Mouse (Mus musculus): ENCODE data around the gene Ndufb3. TPM values are rescaled to one million over a fixed set of nuclear protein-coding genes. Genes with fewer than 3 reads are reported as not detected.
"Not testable (repeated sequence)": the region's sequence is repeated elsewhere in the genome, so short reads cannot be mapped to it uniquely, and the experiment has no call there.

Ndufb3 gene
- polyA plus RNA-seq, 1 experiment from 2014 or later = 153 TPM

GRCm38 (mm10) chr1:58585373-58586170, 612 bp upstream of the Ndufb3 start:
- no peaks in the 10 kb centered on the region for H3K27me3 ChIP-seq
- WGBS = 6% methylated on average over 36 of the region's 36 CpGs
- peak overlapping the region; percentile 74 for H3K4me3 ChIP-seq
- H3K9ac ChIP-seq = peak overlapping the region; percentile 78
- H3K4me1 ChIP-seq = peaks cover 9% of the 10 kb centered on the region; the same call in 1 of the 2 replicates
- no peaks in the 10 kb centered on the region for H3K36me3 ChIP-seq
- no peak overlapping the region for H3K27ac ChIP-seq
- no peaks in the 10 kb centered on the region for H3K9me3 ChIP-seq
- peak; percentile 59; the same call in 1 of the 2 replicates for ATAC-seq (ENCODE audit: insufficient number of reproducible peaks, insufficient read depth, low FRiP score, low TSS enrichment)
- peak overlapping the region; percentile 74 for H3K4me2 ChIP-seq (replicated peaks)

- H3K27me3 ChIP-seq = no peaks in the 10 kb centered on the region
- H3K9me3 ChIP-seq = no peaks in the 10 kb centered on the region
- H3K4me2 ChIP-seq (replicated peaks) = peak overlapping the region; percentile 74
- 74% methylated on average over 1 of the region's 1 CpGs for whole genome bisulfite sequencing
- H3K4me3 ChIP-seq = 0 out of 2 replicates have a peak overlapping the region, but pooled peaks have one; percentile 74
- no peak overlapping the region for H3K27ac ChIP-seq
- peaks cover 7% of the 10 kb centered on the region; the same call in 1 of the 2 replicates for H3K36me3 ChIP-seq
- no peak for ATAC-seq (ENCODE audit: insufficient number of reproducible peaks, insufficient read depth, low FRiP score, low TSS enrichment)
- peaks cover 9% of the 10 kb centered on the region; the same call in 1 of the 2 replicates for H3K4me1 ChIP-seq
- no peak overlapping the region for H3K9ac ChIP-seq
Observed at GRCm38 (mm10) chr1:58587491-58587890, 1.3 kb downstream of the Ndufb3 start.

GRCm38 (mm10) chr1:58602681-58603080, 16.5 kb downstream of the Ndufb3 start:
- 83% methylated on average over 4 of the region's 4 CpGs for whole genome bisulfite sequencing
- H3K4me3 ChIP-seq = no peak overlapping the region
- H3K27me3 ChIP-seq = no peaks in the 10 kb centered on the region
- H3K4me1 ChIP-seq = no peaks in the 10 kb centered on the region
- no peak for ATAC-seq (ENCODE audit: insufficient number of reproducible peaks, insufficient read depth, low FRiP score, low TSS enrichment)
- no peak overlapping the region for H3K4me2 ChIP-seq (replicated peaks)
- no peaks in the 10 kb centered on the region for H3K36me3 ChIP-seq
- H3K9ac ChIP-seq = no peak overlapping the region
- no peak overlapping the region for H3K27ac ChIP-seq
- no peaks in the 10 kb centered on the region for H3K9me3 ChIP-seq

GRCm38 (mm10) chr1:58603738-58604137, 17.6 kb downstream of the Ndufb3 start:
- Histone ChIP-seq H3K36me3 (no peaks in the 10 kb centered on the region), H3K4me2 (replicated peaks) (no peak overlapping the region), H3K27me3 (no peaks in the 10 kb centered on the region), H3K9ac (no peak overlapping the region), H3K4me3 (no peak overlapping the region), H3K4me1 (no peaks in the 10 kb centered on the region), H3K9me3 (no peaks in the 10 kb centered on the region), H3K27ac (no peak overlapping the region)
- WGBS = 63% methylated on average over 4 of the region's 4 CpGs
- ATAC-seq (ENCODE audit: insufficient number of reproducible peaks, insufficient read depth, low FRiP score, low TSS enrichment) = no peak

- H3K4me1 ChIP-seq; H3K36me3 ChIP-seq; H3K4me2 ChIP-seq (replicated peaks); H3K4me3 ChIP-seq; H3K27me3 ChIP-seq; ATAC-seq (ENCODE audit: insufficient number of reproducible peaks, insufficient read depth, low FRiP score, low TSS enrichment); H3K27ac ChIP-seq; H3K9ac ChIP-seq; H3K9me3 ChIP-seq: not testable (repeated sequence)
- 87% methylated on average over 5 of the region's 5 CpGs for WGBS
Observed at GRCm38 (mm10) chr1:58609591-58609990, 23.4 kb downstream of the Ndufb3 start.

GRCm38 (mm10) chr1:58610166-58610565, 24.0 kb downstream of the Ndufb3 start:
- WGBS = 72% methylated on average over 1 of the region's 1 CpGs
- Histone ChIP-seq H3K9ac (no peak overlapping the region), H3K4me1 (no peaks in the 10 kb centered on the region), H3K9me3 (no peaks in the 10 kb centered on the region), H3K27ac (no peak overlapping the region), H3K36me3 (no peaks in the 10 kb centered on the region), H3K27me3 (no peaks in the 10 kb centered on the region), H3K4me2 (replicated peaks) (no peak overlapping the region), H3K4me3 (no peak overlapping the region)
- ATAC-seq (ENCODE audit: insufficient number of reproducible peaks, insufficient read depth, low FRiP score, low TSS enrichment) = no peak

GRCm38 (mm10) chr1:58610611-58611010, 24.4 kb downstream of the Ndufb3 start:
- ATAC-seq (ENCODE audit: insufficient number of reproducible peaks, insufficient read depth, low FRiP score, low TSS enrichment) = no peak
- whole genome bisulfite sequencing = 49% methylated on average over 1 of the region's 1 CpGs

GRCm38 (mm10) chr1:58613786-58614185, 27.6 kb downstream of the Ndufb3 start:
- WGBS = 81% methylated on average over 6 of the region's 6 CpGs
- no peaks in the 10 kb centered on the region for H3K4me1 ChIP-seq
- no peaks in the 10 kb centered on the region for H3K27me3 ChIP-seq
- no peak overlapping the region for H3K4me2 ChIP-seq (replicated peaks)
- ATAC-seq (ENCODE audit: insufficient number of reproducible peaks, insufficient read depth, low FRiP score, low TSS enrichment) = no peak
- H3K4me3 ChIP-seq = no peak overlapping the region
- no peak overlapping the region for H3K27ac ChIP-seq
- no peak overlapping the region for H3K9ac ChIP-seq
- no peaks in the 10 kb centered on the region for H3K36me3 ChIP-seq
- H3K9me3 ChIP-seq = no peaks in the 10 kb centered on the region

More at GRCm38 (mm10) chr1:58610611-58611010, 24.4 kb downstream of the Ndufb3 start:
- H3K27ac ChIP-seq = no peak overlapping the region
- no peak overlapping the region for H3K4me3 ChIP-seq
- H3K4me1 ChIP-seq = no peaks in the 10 kb centered on the region
- H3K9me3 ChIP-seq = no peaks in the 10 kb centered on the region
- no peaks in the 10 kb centered on the region for H3K36me3 ChIP-seq
- no peaks in the 10 kb centered on the region for H3K27me3 ChIP-seq
- H3K4me2 ChIP-seq (replicated peaks) = no peak overlapping the region
- H3K9ac ChIP-seq = no peak overlapping the region

- ATAC-seq (ENCODE audit: insufficient number of reproducible peaks, insufficient read depth, low FRiP score, low TSS enrichment) = no peak
- no peaks in the 10 kb centered on the region for H3K27me3 ChIP-seq
- H3K9me3 ChIP-seq = no peaks in the 10 kb centered on the region
- WGBS = 62% methylated on average over 3 of the region's 3 CpGs
- no peaks in the 10 kb centered on the region for H3K36me3 ChIP-seq
- H3K4me1 ChIP-seq = no peaks in the 10 kb centered on the region
- no peak overlapping the region for H3K4me2 ChIP-seq (replicated peaks)
- H3K27ac ChIP-seq = no peak overlapping the region
- no peak overlapping the region for H3K9ac ChIP-seq
- H3K4me3 ChIP-seq = no peak overlapping the region
Observed at GRCm38 (mm10) chr1:58614424-58614823, 28.2 kb downstream of the Ndufb3 start.

- Histone ChIP-seq H3K9ac (no peak overlapping the region), H3K36me3 (no peaks in the 10 kb centered on the region), H3K4me2 (replicated peaks) (no peak overlapping the region), H3K4me1 (no peaks in the 10 kb centered on the region), H3K9me3 (no peaks in the 10 kb centered on the region), H3K4me3 (no peak overlapping the region), H3K27me3 (no peaks in the 10 kb centered on the region), H3K27ac (no peak overlapping the region)
- ATAC-seq (ENCODE audit: insufficient number of reproducible peaks, insufficient read depth, low FRiP score, low TSS enrichment) = no peak
- WGBS = 88% methylated on average over 4 of the region's 4 CpGs
Observed at GRCm38 (mm10) chr1:58615146-58615545, 29.0 kb downstream of the Ndufb3 start.

GRCm38 (mm10) chr1:58616176-58616575, 30.0 kb downstream of the Ndufb3 start:
- Histone ChIP-seq H3K9ac (no peak overlapping the region), H3K4me3 (no peak overlapping the region), H3K9me3 (no peaks in the 10 kb centered on the region), H3K4me2 (replicated peaks) (no peak overlapping the region), H3K27me3 (no peaks in the 10 kb centered on the region), H3K4me1 (no peaks in the 10 kb centered on the region), H3K27ac (no peak overlapping the region), H3K36me3 (no peaks in the 10 kb centered on the region)
- no peak for ATAC-seq (ENCODE audit: insufficient number of reproducible peaks, insufficient read depth, low FRiP score, low TSS enrichment)
- WGBS = 69% methylated on average over 3 of the region's 3 CpGs

- 66% methylated on average over 5 of the region's 5 CpGs for WGBS
- ATAC-seq (ENCODE audit: insufficient number of reproducible peaks, insufficient read depth, low FRiP score, low TSS enrichment) = no peak
- no peak overlapping the region for H3K9ac ChIP-seq
Observed at GRCm38 (mm10) chr1:58617076-58617475, 30.9 kb downstream of the Ndufb3 start.

More at GRCm38 (mm10) chr1:58617076-58617475, 30.9 kb downstream of the Ndufb3 start:
- Histone ChIP-seq H3K4me1 (no peaks in the 10 kb centered on the region), H3K27me3 (no peaks in the 10 kb centered on the region), H3K9me3 (no peaks in the 10 kb centered on the region), H3K27ac (no peak overlapping the region), H3K4me3 (no peak overlapping the region), H3K36me3 (no peaks in the 10 kb centered on the region), H3K4me2 (replicated peaks) (no peak overlapping the region)

Data from embryonic facial prominence, embryonic 12.5 days (tissue).